Mouse (Mus musculus) thymus, adult 2 months (tissue): ENCODE measurements around the gene Trim41. TPM values are rescaled to one million over a fixed set of nuclear protein-coding genes. Genes with fewer than 3 reads are reported as not detected.
"Not testable (repeated sequence)": the region's sequence is repeated elsewhere in the genome, so short reads cannot be mapped to it uniquely, and the experiment has no call there.

Experiments
- DNase-seq: peaks from one replicate; pipeline ENCODE4 v3.0.0; 2021
- H3K27ac ChIP-seq: fragments of 200-500 bp; 2 replicates; pipeline ENCODE4 v1.5.1; 2012; ENCODE audit warnings: low read length, control low read depth; ENCODE audit not compliant: control insufficient read depth, insufficient read depth
- H3K27me3 ChIP-seq: fragments of 200-500 bp; 2 replicates; pipeline ENCODE4 v1.6.1; 2012; ENCODE audit warnings: mild to moderate bottlenecking, low read length, moderate library complexity, mixed read lengths; ENCODE audit not compliant: control insufficient read depth, insufficient read depth
- H3K36me3 ChIP-seq: fragments of 200-500 bp; 2 replicates; pipeline ENCODE4 v1.6.1; 2012; ENCODE audit warnings: mild to moderate bottlenecking, low read length, moderate library complexity; ENCODE audit not compliant: control insufficient read depth, insufficient read depth
- H3K4me1 ChIP-seq: fragments of 200-500 bp; replicated peaks from 2 replicates; pipeline ENCODE4 v1.6.1; 2012; ENCODE audit warnings: low read length; ENCODE audit not compliant: control insufficient read depth, insufficient read depth
- H3K4me3 ChIP-seq: fragments of 200-500 bp; 2 replicates; pipeline ENCODE4 v1.5.1; 2012; ENCODE audit warnings: mild to moderate bottlenecking, low read length, control low read depth, moderate library complexity; ENCODE audit not compliant: control insufficient read depth, insufficient read depth
- CTCF ChIP-seq: fragments of 200-500 bp; IDR thresholded peaks from 2 replicates; pipeline ENCODE4 v1.5.1; 2012; ENCODE audit warnings: mild to moderate bottlenecking, control low read depth, low read length, moderate library complexity, borderline replicate concordance; ENCODE audit not compliant: control insufficient read depth, poor library complexity, insufficient read depth; ENCODE audit errors: extremely low read depth
- POLR2A ChIP-seq: fragments of 200-500 bp; IDR thresholded peaks from 2 replicates; pipeline ENCODE4 v1.6.1; 2012; ENCODE audit warnings: mild to moderate bottlenecking, low read length, control low read depth, moderate library complexity; ENCODE audit not compliant: control insufficient read depth, poor library complexity, insufficient read depth; ENCODE audit errors: extremely low read depth
- whole genome bisulfite sequencing: fragments of 180-500 bp; shearing (Covaris S2); methylation state at CpG from one replicate; pipeline ENCODE4 v1.1.7; 2018; 5-methylcytosine and 5-hydroxymethylcytosine counted together
- polyA plus RNA-seq: library from polyadenylated mRNA; depleted of rRNA; stranded (reverse); fragments of >200 nt; gene quantifications from 2 replicates; pipeline ENCODE4 v1.2.3, GENCODE M21; 2012

Gene Trim41
- polyA plus RNA-seq, 1 experiment, result 41.7 TPM

GRCm38 (mm10) chr11:48852624-48853473 lies 35.7 kb upstream of the Trim41 start:
- no peaks in the 10 kb centered on the region for H3K36me3 ChIP-seq
- H3K27me3 ChIP-seq, result no peaks in the 10 kb centered on the region
- DNase-seq, result no peak
- H3K4me1 ChIP-seq, result peaks cover 24% of the 10 kb centered on the region
- WGBS, result 12% methylated on average over 23 of the region's 23 CpGs
- no peak overlapping the region for H3K27ac ChIP-seq
- H3K4me3 ChIP-seq, result peak overlapping the region; percentile 59
- TF ChIP-seq POLR2A, result no peak

GRCm38 (mm10) chr11:48852190-48852589 lies 35.0 kb upstream of the Trim41 start:
- DNase-seq, result no peak
- Histone ChIP-seq H3K27ac (no peak overlapping the region), H3K27me3 (no peaks in the 10 kb centered on the region), H3K4me1 (peaks cover 21% of the 10 kb centered on the region), H3K36me3 (no peaks in the 10 kb centered on the region), H3K4me3 (no peak overlapping the region)
- TF ChIP-seq CTCF, result no peak
- WGBS, result 89% methylated on average over 4 of the region's 4 CpGs

GRCm38 (mm10) chr11:48851270-48851995 lies 34.3 kb upstream of the Trim41 start:
- no peaks in the 10 kb centered on the region for H3K36me3 ChIP-seq
- H3K4me3 ChIP-seq, result no peak overlapping the region
- no peaks in the 10 kb centered on the region for H3K27me3 ChIP-seq
- TF ChIP-seq CTCF, result no peak
- TF ChIP-seq POLR2A, result no peak
- no peak overlapping the region for H3K27ac ChIP-seq
- WGBS, result 91% methylated on average over 4 of the region's 4 CpGs
- DNase-seq, result no peak
- H3K4me1 ChIP-seq, result peaks cover 19% of the 10 kb centered on the region

- no peaks in the 10 kb centered on the region for H3K36me3 ChIP-seq
- H3K4me1 ChIP-seq, result peaks cover 16% of the 10 kb centered on the region
- H3K27ac ChIP-seq, result no peak overlapping the region
- no peak for TF ChIP-seq CTCF
- TF ChIP-seq POLR2A, result no peak
- no peak overlapping the region for H3K4me3 ChIP-seq
- DNase-seq, result no peak
- 89% methylated on average over 2 of the region's 2 CpGs for WGBS
- no peaks in the 10 kb centered on the region for H3K27me3 ChIP-seq
These were observed 33.1 kb upstream of the Trim41 start for GRCm38 (mm10) chr11:48850240-48850639.

- no peaks in the 10 kb centered on the region for H3K27me3 ChIP-seq
- no peak overlapping the region for H3K4me3 ChIP-seq
- no peak for DNase-seq
- no peak for TF ChIP-seq POLR2A
- no peak for TF ChIP-seq CTCF
- no peak overlapping the region for H3K27ac ChIP-seq
- H3K4me1 ChIP-seq, result no peaks in the 10 kb centered on the region; the same call in 1 of the 2 replicates
- 87% methylated on average over 5 of the region's 5 CpGs for WGBS
- H3K36me3 ChIP-seq, result no peaks in the 10 kb centered on the region
These were observed 29.7 kb upstream of the Trim41 start for GRCm38 (mm10) chr11:48846881-48847280.

GRCm38 (mm10) chr11:48846362-48846761 lies 29.2 kb upstream of the Trim41 start:
- DNase-seq, H3K4me3 ChIP-seq, H3K27me3 ChIP-seq, H3K27ac ChIP-seq, H3K36me3 ChIP-seq, H3K4me1 ChIP-seq: not testable (repeated sequence)
- WGBS, result 87% methylated on average over 2 of the region's 2 CpGs
